Mouse (Mus musculus): ENCODE data around the gene Fam43a.

- TF ChIP-seq CTCF (IDR thresholded peaks at IDR 0.05; ENCODE audit: borderline replicate concordance, insufficient read depth, low read length) (no peak), POLR2A (IDR thresholded peaks at IDR 0.05; ENCODE audit: low read depth, low read length) (peak; percentile 17; the same call in 1 of the 2 replicates)
These were observed 3.4 kb downstream of the Fam43a start for GRCm38 (mm10) chr16:30602684-30603530.

All from embryonic fibroblast, embryonic 13.5 days (primary cell).